Mouse (Mus musculus) Patski (cell line): ENCODE data around the gene Gsk3a. TPM values are rescaled to one million over a fixed set of nuclear protein-coding genes. Genes with fewer than 3 reads are reported as not detected.

Experiments used
- ATAC-seq: fragments of 100-300 bp; one replicate; pipeline ENCODE4 v1.8.0; 2021
- CTCF ChIA-PET: fragments of 350-600 bp; sonication (Branson Sonifier 250); formaldehyde crosslinking; loops from one replicate; lab custom pipeline; 2022; ENCODE audit warnings: inconsistent platforms; lab: Charles Lee
- POLR2A ChIA-PET: fragments of 350-600 bp; sonication (Branson Sonifier 250); formaldehyde crosslinking; loops from one replicate; lab custom pipeline; 2022; ENCODE audit warnings: antibody characterized with exemption, inconsistent platforms; lab: Charles Lee
- DNase-seq: peaks from one replicate; pipeline ENCODE4 v3.0.0-alpha.2; 2011; ENCODE audit warnings: low read depth, low spot score
- H3K27me3 ChIP-seq: fragments of 371-371 bp; one replicate; pipeline ENCODE4 v1.5.1; 2021
- CTCF ChIP-seq: fragments of 100-300 bp; IDR thresholded peaks from one replicate; pipeline ENCODE4 v1.5.1; 2021
- in situ Hi-C: fragments of 300-500 bp; cut with MboI; formaldehyde crosslinking; loops from 3 replicates; pipeline ENCODE4 v1.11.1; 2018; ENCODE audit warnings: low pct_unique_long_range_greater_than_20kb, mixed read lengths
- polyA plus RNA-seq: library from polyadenylated mRNA; unstranded; gene quantifications from one replicate; pipeline ENCODE4 v1.2.3, GENCODE M21; 2021

Gene Gsk3a
- polyA plus RNA-seq, 1 experiment from 2014 or later, result 93.7 TPM

DNA sequence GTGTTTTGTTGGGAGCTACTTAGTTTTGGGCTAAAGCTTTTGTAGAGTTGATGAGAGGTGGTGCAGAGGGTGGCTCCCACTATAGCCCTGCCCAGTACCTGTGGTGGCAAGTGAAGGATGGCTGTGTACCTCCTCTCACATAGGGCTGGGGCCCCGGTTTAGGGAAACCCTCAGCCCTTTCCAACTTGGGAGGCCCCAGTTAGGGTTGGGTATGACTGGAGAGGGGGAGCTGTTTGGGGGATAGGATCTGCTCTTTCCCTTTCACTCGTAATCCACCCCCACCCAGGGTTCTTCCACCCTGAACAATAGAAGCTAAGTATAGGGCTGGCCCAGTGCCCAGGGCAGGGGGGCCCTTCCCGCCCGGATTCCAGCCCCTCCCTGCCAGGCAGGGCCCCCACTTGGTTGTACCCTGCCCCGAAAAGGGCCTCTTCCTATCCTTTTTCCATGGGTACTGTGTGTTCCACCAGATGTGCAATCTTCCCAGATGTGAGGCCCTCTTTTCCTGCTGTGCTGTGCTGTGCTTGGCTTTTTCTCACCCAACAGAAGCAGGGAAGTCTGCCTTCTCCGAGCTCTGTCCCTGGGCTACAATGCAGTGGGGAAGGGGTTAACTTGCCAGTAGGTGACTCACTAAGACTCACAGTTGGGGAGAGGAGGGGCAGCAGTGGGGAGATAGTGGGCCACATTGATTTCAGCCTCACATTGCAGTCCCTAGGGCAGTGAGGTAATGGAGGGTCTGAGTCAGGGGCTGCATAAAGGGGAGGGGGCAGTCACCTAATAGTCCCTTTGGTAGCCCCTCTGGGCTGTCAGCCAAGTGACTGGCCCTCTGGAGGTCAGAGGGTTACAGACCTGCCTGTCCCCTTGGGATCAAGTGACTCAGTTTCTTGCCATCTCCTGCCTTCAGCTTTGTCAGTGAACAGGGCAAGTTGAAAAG lies 42.5 kb upstream of the Gsk3a start:
- CTCF ChIA-PET, result interaction anchor here (1.0 to 2.3 kb wide), 11 partner anchors 18 to 122 kb away, joined by 3 to 12 read pairs (median 3); partner anchors contain the start of genes Megf8 and Pafah1b3
- H3K27me3 ChIP-seq, result no peaks in the 10 kb centered on the region
- TF ChIP-seq CTCF, result no peak
- in situ Hi-C loops, result loop anchor here (5.0 kb wide), 1 partner anchor 38 kb away; no protein-coding TSS in a partner anchor
- ATAC-seq (no peak), DNase-seq (no peak)
- POLR2A ChIA-PET, result interaction anchor here (0.5 to 1.8 kb wide), 12 partner anchors 11 to 261 kb away, joined by 3 to 6 read pairs (median 4); partner anchors contain the start of genes Megf8 and Pafah1b3

DNA sequence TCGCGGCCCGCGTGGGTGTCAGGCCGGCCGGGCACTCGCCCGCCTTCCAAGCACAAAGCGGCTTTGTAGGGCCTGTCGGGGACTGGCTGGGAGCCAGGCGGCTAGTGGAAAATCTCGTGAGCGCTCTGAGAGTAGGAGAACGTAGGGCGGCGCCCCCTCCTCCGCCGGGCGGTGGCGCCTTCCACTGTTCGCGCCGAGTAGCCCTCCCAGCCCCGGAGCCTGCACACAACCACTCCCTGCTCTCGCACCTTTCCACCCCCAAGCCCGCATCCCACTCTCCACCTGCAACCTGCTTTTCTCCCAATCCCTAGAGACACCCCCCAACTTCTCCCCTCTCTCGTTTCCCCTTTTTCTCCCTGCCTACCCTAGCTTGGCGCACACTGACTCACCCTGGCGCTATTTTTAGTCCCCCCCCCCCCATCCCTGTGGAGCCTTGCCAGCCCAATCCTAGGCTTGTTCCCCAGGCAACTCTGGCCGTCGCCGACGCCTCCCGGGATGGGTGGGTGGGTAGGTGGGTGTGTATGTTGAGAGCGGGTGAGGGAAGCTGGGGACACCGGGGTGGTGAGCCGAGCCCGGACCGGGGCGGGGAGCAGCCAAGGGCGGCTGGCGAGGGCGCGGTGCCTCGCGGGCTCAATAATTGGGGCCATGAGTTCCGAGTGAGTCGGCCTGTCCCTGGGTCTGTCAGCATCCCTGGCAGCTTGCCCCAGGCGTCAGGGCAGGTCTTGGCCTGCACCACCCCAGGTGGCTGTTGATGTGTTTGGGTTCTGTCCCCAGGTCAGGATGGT lies 41.6 kb upstream of the Gsk3a start:
- TF ChIP-seq CTCF, result no peak
- in situ Hi-C loops, result loop anchor here (5.0 kb wide), 1 partner anchor 37 kb away; no protein-coding TSS in a partner anchor
- ChIA-PET POLR2A (interaction anchor here (0.6 to 1.8 kb wide), 10 partner anchors 10 to 120 kb away, joined by 3 to 6 read pairs (median 4); partner anchors contain the start of genes Megf8 and Pafah1b3), CTCF (interaction anchor here (1.0 to 2.3 kb wide), 6 partner anchors 19 to 123 kb away, joined by 3 to 12 read pairs (median 4); partner anchors contain the start of genes Megf8 and Pafah1b3)
- DNase-seq (no peak), ATAC-seq (peak; percentile 10)
- no peaks in the 10 kb centered on the region for H3K27me3 ChIP-seq

- ChIA-PET CTCF (interaction anchor here (0.6 to 2.3 kb wide), 18 partner anchors 9 to 124 kb away, joined by 3 to 12 read pairs (median 4); partner anchors contain the start of genes Cic, Dedd2 and Megf8), POLR2A (interaction anchor here (0.6 to 1.1 kb wide), 3 partner anchors 20 to 42 kb away, joined by 3 to 6 read pairs (median 4); no protein-coding TSS in a partner anchor)
- ATAC-seq (peak; percentile 44), DNase-seq (no peak)
- H3K27me3 ChIP-seq, result no peaks in the 10 kb centered on the region
- no peak for TF ChIP-seq CTCF
- in situ Hi-C loops, result loop anchor here (5.0 kb wide), 1 partner anchor 36 kb away; no protein-coding TSS in a partner anchor
Measured at GRCm38 (mm10) chr7:25278341-25279075, 40.9 kb upstream of the Gsk3a start.

GRCm38 (mm10) chr7:25277998-25278340 lies 40.3 kb upstream of the Gsk3a start:
- ChIA-PET CTCF (interaction anchor here (0.6 to 1.9 kb wide), 17 partner anchors 9 to 125 kb away, joined by 3 to 9 read pairs (median 4); partner anchors contain the start of genes Cic, Dedd2 and Megf8), POLR2A (interaction anchor here (0.6 to 1.1 kb wide), 2 partner anchors 37 to 41 kb away, joined by 3 to 6 read pairs; no protein-coding TSS in a partner anchor)
- ATAC-seq (no peak), DNase-seq (no peak)
- H3K27me3 ChIP-seq, result no peaks in the 10 kb centered on the region
- in situ Hi-C loops, result loop anchor here (5.0 kb wide), 1 partner anchor 36 kb away; no protein-coding TSS in a partner anchor
- no peak for TF ChIP-seq CTCF

DNA sequence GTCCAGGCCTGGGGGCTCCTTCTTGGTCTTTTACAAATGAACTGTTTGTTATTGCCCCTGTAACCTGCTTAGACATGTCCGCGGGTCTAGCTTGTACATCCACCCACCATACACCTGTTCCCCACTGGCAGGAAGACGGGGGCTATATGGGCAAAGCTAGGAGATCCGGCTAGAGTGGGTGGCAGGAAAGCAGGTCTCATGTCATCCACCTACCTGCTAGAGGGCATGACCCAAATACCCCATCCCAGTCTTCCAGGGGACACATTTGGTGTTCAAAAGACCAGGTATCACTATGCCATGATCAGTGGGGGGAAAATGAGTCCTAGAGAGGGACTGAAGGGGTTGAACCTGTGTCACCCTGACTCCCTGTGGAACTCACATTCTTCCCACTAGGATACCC lies 39.8 kb upstream of the Gsk3a start:
- no peak for TF ChIP-seq CTCF
- H3K27me3 ChIP-seq, result no peaks in the 10 kb centered on the region
- POLR2A ChIA-PET, result interaction anchor here (0.7 kb wide), 1 partner anchor 202 kb away, joined by 3 read pairs; no protein-coding TSS in a partner anchor
- DNase-seq (no peak), ATAC-seq (no peak)
- in situ Hi-C loops, result loop anchor here (5.0 kb wide), 1 partner anchor 35 kb away; no protein-coding TSS in a partner anchor
- CTCF ChIA-PET, result interaction anchor here (0.7 to 1.9 kb wide), 15 partner anchors 8 to 125 kb away, joined by 3 to 9 read pairs (median 4); partner anchors contain the start of genes Cic, Dedd2 and Megf8

DNA sequence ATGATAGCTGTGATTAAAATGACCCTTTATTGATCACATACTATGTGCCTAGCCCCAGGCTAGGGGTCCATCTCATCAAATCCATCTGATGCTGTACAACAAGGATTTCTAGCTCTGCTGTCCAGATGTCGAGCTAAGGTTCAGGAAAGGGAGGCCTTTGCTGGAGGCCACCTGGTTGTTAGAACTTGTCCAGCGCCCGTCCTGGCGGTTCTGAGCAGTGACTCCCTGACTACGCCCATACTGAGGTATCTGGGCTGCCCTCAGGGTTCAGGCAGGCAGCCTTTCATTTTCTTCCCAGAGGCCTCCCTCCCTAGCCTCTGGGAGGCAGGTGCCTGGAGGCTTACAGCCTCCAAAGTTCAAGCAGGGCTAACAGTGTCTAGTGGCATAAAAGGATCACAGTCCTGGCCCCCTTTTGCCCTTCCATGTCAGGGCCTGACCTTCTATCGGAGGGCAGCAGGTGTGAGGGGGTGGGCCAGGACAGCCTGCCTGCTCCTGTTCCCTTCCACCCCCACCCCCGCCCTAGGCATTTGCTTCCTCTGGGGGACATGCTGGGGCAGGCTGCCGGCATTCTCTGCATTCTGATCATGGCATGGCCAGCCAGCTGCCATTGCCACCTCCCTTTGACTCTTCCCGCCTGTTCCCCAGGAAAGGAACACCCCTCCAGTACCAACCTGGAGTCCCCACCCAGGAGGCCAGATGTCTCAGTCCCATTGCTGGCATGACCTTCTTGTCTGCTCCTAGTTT lies 38.1 kb upstream of the Gsk3a start:
- in situ Hi-C loops, result loop anchor here (5.0 kb wide), 1 partner anchor 33 kb away; no protein-coding TSS in a partner anchor
- POLR2A ChIA-PET, result interaction anchor here (1.1 kb wide), 1 partner anchor 36 kb away, joined by 3 read pairs; no protein-coding TSS in a partner anchor
- no peak for ATAC-seq

DNA sequence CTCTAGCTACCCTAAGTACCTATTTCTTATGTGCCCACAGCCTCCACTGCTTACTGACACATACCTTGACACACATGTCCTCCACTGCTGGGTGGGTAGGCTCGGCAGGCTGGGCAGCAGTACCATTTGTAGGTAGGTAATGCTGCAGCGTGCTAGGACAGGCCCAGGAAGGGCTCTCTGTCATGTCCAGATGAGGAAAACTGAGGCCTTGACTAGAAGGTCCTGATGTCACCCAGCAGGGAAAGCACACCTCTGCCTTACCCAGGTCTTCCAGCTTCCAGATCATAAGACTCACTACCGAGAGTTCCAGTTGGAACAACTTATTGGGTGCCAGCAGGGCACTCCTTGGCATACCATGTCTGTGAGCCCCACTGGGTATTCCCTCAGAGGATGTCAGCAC lies 37.3 kb upstream of the Gsk3a start:
- ATAC-seq, result no peak

More for the DNA sequence above, 38.1 kb upstream of the Gsk3a start:
- H3K27me3 ChIP-seq, result no peaks in the 10 kb centered on the region
- CTCF ChIA-PET, result interaction anchor here (1.1 to 2.0 kb wide), 3 partner anchors 11 to 41 kb away, joined by 3 to 5 read pairs (median 4); partner anchors contain the start of gene Megf8
- no peak for DNase-seq
- TF ChIP-seq CTCF, result no peak

DNA sequence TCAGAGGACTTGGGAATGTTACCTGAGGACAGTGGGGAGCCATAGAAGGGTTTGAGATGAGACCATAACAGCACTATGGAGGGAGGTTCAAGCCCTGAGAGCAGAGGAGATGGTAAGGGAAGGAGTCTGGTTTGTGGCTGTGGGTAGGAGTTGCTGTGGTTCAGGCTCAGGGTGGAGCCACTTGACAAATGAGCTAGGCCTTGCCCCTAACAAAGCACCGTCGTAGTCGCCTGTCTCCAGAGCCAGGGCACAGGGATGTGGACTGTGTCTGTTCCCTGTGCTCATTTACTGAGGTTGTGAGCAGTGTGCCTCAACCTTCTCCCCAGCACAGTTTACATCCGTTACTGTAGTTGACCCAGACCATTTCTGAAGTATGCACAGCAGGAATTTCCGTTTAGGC lies 36.9 kb upstream of the Gsk3a start:
- ChIA-PET CTCF (interaction anchor here (1.5 kb wide), 1 partner anchor 9 kb away, joined by 4 read pairs; no protein-coding TSS in a partner anchor), POLR2A (interaction anchor here (1.1 kb wide), 1 partner anchor 35 kb away, joined by 3 read pairs; no protein-coding TSS in a partner anchor)
- no peak for TF ChIP-seq CTCF
- ATAC-seq (no peak), DNase-seq (no peak)
- H3K27me3 ChIP-seq, result no peaks in the 10 kb centered on the region
- in situ Hi-C loops, result no loop called here

More for the DNA sequence above, 37.3 kb upstream of the Gsk3a start:
- DNase-seq, result no peak
- no peaks in the 10 kb centered on the region for H3K27me3 ChIP-seq
- ChIA-PET CTCF (interaction anchor here (1.5 to 2.0 kb wide), 2 partner anchors 10 to 41 kb away, joined by 4 to 5 read pairs; partner anchors contain the start of gene Megf8), POLR2A (interaction anchor here (1.1 kb wide), 1 partner anchor 35 kb away, joined by 3 read pairs; no protein-coding TSS in a partner anchor)
- in situ Hi-C loops, result loop anchor here (5.0 kb wide), 1 partner anchor 33 kb away; no protein-coding TSS in a partner anchor
- no peak for TF ChIP-seq CTCF
